Mouse (Mus musculus) macrophage (primary cell): ENCODE data around the gene Bhlha9. TPM values are rescaled to one million over a fixed set of nuclear protein-coding genes. Genes with fewer than 3 reads are reported as not detected.
"Not testable (repeated sequence)": the region's sequence is repeated elsewhere in the genome, so short reads cannot be mapped to it uniquely, and the experiment has no call there.

ENCODE experiments used
- H3K27ac ChIP-seq: fragments of 350-480 bp; formaldehyde crosslinking; 2 replicates; pipeline ENCODE4 v1.9.0; 2021
- H3K36me3 ChIP-seq: fragments of 350-480 bp; formaldehyde crosslinking; 2 replicates; pipeline ENCODE4 v1.9.0; 2021; ENCODE audit errors: inconsistent target
- H3K4me3 ChIP-seq: fragments of 350-480 bp; formaldehyde crosslinking; 2 replicates; pipeline ENCODE4 v1.9.0; 2021; ENCODE audit errors: inconsistent target
- H3K79me2 ChIP-seq: fragments of 350-480 bp; formaldehyde crosslinking; 2 replicates; pipeline ENCODE4 v1.9.0; 2021; ENCODE audit errors: inconsistent target
- WGBS: methylation state at CpG from one replicate; pipeline ENCODE4 v1.1.7; 2026; ENCODE audit warnings: inconsistent platforms; ENCODE audit not compliant: missing documents; 5-methylcytosine and 5-hydroxymethylcytosine counted together
- polyA plus RNA-seq: library from polyadenylated mRNA; stranded (reverse); fragments of 250-400 nt; gene quantifications from 3 replicates; pipeline ENCODE4 v1.2.4, GENCODE M21; 2018; ENCODE audit warnings: inconsistent platforms

Bhlha9 gene
- polyA plus RNA-seq, 1 experiment from 2014 or later = not detected

DNA sequence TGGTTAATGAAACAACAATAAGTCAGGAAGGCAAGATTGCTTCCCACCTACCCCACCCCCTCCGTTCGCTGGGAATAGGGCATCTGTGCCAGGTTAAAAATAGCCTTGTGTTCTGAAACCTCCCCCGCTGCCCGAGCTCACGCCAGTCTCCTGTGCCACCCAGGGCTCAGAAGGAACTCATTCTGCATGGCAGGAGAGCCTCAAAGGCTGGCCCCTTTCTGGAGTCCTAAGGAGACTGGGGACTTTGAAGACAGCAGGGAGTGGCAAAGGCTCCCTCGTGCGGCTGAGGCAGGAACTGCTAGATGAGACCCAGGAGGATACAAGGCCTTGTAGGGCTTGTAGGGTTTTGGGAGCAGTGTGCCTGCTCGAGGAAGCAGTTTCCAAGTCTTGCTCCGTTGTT is 24.8 kb upstream of the Bhlha9 start:
- H3K36me3 ChIP-seq = no peaks in the 10 kb centered on the region
- H3K27ac ChIP-seq = no peak overlapping the region
- H3K4me3 ChIP-seq = no peak overlapping the region
- H3K79me2 ChIP-seq = no peaks in the 10 kb centered on the region
- WGBS = 4% methylated on average over 9 of the region's 9 CpGs

DNA sequence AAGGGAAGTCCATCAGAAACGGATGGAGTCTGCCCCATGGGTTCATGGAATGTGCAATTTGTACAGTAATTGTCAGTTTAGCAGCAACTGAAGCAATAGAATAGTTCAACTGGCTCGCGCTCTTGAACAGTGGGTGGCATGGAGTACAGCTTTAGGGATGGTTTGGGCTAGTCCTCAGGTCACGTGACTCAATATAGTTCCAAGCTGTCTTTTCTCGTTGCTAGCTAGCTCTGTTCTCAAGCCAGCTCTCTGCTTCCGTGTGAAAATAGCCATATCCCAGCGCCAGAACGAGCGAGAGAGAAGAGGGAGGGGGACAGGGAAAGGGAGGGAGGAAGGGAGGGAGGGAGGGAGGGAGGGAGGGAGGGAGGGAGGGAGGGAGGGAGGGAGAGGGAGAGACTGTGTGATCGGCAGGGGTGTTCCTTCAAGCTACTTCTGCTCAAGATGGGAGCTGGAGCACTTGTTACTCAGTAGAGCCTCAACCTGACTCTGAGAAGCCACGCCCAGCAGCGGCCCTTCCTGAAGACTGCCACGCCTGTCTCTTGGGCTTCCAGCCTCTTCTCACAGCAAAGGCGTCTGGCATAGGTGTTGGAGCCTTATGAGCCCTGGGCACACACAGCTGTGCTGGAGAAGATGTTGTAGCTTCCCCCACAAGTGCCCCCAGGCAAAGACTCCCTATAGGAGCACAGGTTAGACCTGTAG is 21.3 kb upstream of the Bhlha9 start:
- WGBS = 78% methylated on average over 10 of the region's 14 CpGs
- no peak overlapping the region for H3K27ac ChIP-seq
- H3K4me3 ChIP-seq = no peak overlapping the region

GRCm38 (mm10) chr11:76652838-76653334 is 19.4 kb upstream of the Bhlha9 start:
- Histone ChIP-seq H3K4me3 (no peak overlapping the region), H3K36me3 (no peaks in the 10 kb centered on the region), H3K27ac (no peak overlapping the region), H3K79me2 (no peaks in the 10 kb centered on the region)
- WGBS = 74% methylated on average over 2 of the region's 3 CpGs

More for the DNA sequence above, 21.3 kb upstream of the Bhlha9 start:
- H3K79me2 ChIP-seq = no peaks in the 10 kb centered on the region
- H3K36me3 ChIP-seq = no peaks in the 10 kb centered on the region

DNA sequence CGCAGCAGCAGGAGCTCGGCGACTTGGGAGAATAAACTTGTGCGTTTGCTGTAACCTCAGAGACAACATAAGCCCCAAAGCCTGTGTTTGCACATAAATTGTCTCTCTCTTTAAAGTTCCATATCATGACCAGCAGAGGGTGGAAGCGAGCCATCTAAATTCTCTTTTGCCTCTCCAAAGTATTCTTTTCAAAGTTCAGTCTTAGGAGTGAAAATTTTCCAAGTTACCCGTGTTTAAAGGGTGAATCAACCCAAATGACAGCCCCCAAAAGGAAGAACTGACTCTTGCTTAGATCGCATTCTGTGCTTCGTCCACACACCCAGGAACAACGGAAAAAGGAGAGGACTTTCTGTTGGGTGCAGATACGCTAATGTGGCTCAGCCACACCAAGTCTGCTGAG is 17.2 kb upstream of the Bhlha9 start:
- WGBS = 12% methylated on average over 10 of the region's 10 CpGs
- Histone ChIP-seq H3K27ac (no peak overlapping the region), H3K4me3 (no peak overlapping the region), H3K36me3 (no peaks in the 10 kb centered on the region), H3K79me2 (no peaks in the 10 kb centered on the region)

GRCm38 (mm10) chr11:76657450-76657970 is 14.8 kb upstream of the Bhlha9 start:
- Histone ChIP-seq H3K27ac (no peak overlapping the region), H3K79me2 (no peaks in the 10 kb centered on the region), H3K4me3 (no peak overlapping the region), H3K36me3 (no peaks in the 10 kb centered on the region)
- WGBS = 90% methylated on average over 4 of the region's 4 CpGs

DNA sequence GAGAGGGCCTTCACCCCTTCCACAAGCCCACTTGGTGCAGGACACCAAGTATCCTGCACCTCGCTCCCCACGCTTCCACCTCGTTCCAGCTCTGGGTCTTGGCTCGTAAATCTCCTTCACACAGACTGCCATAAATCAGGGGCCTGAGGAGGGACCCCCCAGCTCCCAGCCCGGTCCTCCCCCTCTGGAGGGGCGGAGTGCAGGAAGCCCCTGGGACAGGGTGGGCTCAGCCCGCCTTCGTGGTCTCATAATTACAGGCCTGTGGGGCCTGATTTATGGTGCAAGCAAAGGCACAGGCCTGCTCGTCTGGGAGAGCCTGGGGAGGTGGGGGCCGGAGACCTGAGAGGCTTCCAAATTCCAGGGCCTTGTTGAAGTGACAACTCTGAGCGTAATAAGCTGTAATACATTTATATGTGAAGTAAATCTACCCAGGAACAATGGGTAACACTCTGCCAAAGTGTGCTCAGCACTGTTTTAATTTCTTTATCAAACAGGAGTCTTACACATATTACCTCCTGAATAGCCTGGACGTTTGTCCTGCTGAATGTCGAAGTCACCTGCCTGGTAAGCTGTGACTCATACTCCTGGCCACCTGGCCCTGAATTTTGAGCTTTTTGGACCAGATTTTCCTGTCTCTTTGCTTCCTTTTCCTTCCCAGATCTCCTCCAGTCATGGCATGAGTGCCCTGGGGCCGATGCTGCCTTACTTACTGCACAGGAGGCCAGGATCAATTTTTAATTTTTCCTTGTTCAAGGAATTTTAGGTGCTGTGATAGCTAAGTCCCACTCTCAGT is 12.9 kb upstream of the Bhlha9 start:
- 84% methylated on average over 14 of the region's 14 CpGs for WGBS
- Histone ChIP-seq H3K27ac (no peak overlapping the region), H3K79me2 (no peaks in the 10 kb centered on the region), H3K4me3 (no peak overlapping the region), H3K36me3 (no peaks in the 10 kb centered on the region)

GRCm38 (mm10) chr11:76661790-76662468 is 10.3 kb upstream of the Bhlha9 start:
- Histone ChIP-seq H3K27ac (no peak overlapping the region), H3K79me2 (no peaks in the 10 kb centered on the region)
- WGBS = 94% methylated on average over 7 of the region's 7 CpGs

DNA sequence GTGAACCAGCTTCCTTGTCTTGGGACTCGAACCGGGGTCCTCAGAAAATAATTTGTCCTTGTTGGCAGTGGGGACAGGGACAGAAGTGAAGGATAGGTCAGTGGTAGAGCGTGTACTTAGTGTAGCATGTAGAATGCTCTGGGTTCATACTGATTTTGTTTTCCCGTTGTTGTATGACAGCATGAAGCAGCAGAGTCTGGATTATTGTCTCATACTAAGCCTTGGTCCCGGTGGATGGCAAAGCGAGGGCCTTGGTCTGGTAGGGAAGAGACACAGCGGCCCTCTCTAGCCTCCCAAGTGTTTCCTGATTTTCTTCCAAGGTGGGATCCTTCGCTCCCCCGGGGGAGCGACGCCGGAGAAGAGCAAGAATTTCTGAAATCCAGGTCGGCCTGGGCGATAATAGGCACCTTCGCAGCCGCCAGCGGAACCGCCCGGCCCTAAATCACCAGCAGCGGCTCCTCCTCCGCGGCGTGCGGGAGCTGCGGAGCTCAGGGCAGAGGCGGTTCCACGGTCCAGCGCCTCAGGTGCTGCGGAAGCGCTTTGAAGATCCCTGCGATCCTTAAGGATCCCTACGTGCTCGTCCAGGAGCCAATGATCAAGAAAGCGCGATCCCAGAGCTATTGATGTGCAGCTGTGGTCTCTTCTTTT is 6.1 kb upstream of the Bhlha9 start:
- Histone ChIP-seq H3K36me3 (no peaks in the 10 kb centered on the region), H3K4me3 (no peak overlapping the region), H3K27ac (no peak overlapping the region), H3K79me2 (no peaks in the 10 kb centered on the region)
- WGBS = 14% methylated on average over 35 of the region's 35 CpGs

More at GRCm38 (mm10) chr11:76661790-76662468, 10.3 kb upstream of the Bhlha9 start:
- Histone ChIP-seq H3K36me3 (no peaks in the 10 kb centered on the region), H3K4me3 (no peak overlapping the region)

- no peak overlapping the region for H3K27ac ChIP-seq
- H3K4me3 ChIP-seq = no peak overlapping the region
- 29% methylated on average over 4 of the region's 4 CpGs for WGBS
- no peaks in the 10 kb centered on the region for H3K79me2 ChIP-seq
- H3K36me3 ChIP-seq = no peaks in the 10 kb centered on the region
Observed at GRCm38 (mm10) chr11:76667807-76668206, 4.5 kb upstream of the Bhlha9 start.

DNA sequence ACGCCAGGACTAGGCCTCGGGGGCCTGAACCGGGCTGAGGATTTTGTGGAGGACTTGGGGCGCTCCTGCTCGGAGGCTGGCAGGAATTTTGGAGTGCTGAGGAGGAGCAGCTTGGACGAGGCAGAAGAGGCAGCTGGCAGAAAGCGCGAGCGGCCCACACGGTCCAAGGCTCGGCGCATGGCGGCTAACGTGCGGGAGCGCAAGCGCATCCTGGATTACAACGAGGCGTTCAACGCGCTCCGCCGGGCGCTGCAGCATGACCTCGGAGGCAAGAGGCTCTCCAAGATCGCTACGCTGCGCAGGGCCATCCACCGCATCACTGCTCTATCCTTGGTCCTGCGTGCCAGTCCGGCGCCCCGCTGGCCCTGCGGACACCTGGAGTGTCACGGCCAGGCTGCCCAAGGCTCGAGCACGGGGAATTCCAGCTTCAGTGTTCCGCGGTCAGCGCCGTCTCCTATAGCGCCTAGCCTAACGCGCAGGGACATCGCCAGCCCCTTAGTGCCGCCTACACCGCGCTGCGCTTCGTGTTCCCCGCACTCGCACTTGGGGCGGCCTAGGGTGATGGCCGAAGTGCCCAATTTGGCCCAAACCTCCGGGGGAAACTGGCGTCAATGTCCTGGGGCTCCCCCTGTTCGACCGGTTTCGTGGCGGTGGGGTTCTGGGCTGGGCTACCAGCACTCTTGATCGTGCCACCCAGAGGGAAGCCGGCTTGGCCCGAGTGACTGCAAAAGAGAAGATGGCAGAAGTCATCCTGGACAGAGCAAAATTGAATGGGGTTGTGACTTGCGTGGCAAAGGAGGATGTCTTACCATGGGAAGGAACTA is 503 bp downstream of the Bhlha9 start:
- Histone ChIP-seq H3K36me3 (no peaks in the 10 kb centered on the region), H3K27ac (no peak overlapping the region), H3K4me3 (no peak overlapping the region), H3K79me2 (no peaks in the 10 kb centered on the region)
- 9% methylated on average over 64 of the region's 64 CpGs for whole genome bisulfite sequencing

DNA sequence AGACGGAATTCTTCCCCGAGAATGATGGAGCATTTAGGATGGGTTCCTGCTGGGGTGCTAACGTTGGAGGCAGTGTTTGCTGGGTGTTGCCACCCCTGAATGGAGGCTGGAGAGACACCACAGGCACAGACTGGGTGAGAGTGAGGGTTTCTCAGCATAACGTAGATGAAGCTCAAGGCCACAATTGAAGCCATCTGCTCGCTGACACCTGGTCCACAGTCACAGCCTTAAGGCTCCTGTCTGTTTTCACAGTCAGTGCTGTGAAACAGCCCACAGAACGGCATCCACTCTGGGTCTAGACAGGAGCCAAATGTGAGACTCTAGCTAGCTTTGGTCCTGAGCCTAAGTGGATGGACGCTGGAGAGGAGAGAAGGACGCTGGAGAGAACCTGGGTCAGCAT is 1.9 kb downstream of the Bhlha9 start:
- Histone ChIP-seq H3K27ac (no peak overlapping the region), H3K36me3 (no peaks in the 10 kb centered on the region), H3K4me3 (no peak overlapping the region), H3K79me2 (no peaks in the 10 kb centered on the region)
- 64% methylated on average over 8 of the region's 8 CpGs for WGBS

DNA sequence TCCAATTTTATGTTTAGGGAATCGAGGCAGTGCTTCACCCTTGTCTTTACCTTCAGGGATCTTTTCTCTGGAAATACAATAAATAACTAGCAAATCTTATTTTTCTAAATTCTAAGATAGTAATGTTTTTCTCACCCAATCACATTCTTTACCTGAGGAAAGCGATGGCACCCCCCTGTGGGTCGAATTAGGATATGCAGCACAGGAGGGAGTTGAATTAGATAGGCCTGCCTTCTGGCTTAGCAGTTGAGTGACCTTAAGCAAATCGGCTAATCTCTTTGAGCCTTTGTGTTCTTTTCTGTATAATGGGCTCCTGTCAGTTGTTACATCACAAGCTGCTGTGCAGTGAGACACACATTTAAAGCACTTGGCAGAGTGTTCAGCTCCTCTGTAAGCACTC is 2.4 kb downstream of the Bhlha9 start:
- H3K79me2 ChIP-seq = no peaks in the 10 kb centered on the region
- WGBS = 35% methylated on average over 4 of the region's 4 CpGs
- no peak overlapping the region for H3K4me3 ChIP-seq
- no peaks in the 10 kb centered on the region for H3K36me3 ChIP-seq
- H3K27ac ChIP-seq = no peak overlapping the region

DNA sequence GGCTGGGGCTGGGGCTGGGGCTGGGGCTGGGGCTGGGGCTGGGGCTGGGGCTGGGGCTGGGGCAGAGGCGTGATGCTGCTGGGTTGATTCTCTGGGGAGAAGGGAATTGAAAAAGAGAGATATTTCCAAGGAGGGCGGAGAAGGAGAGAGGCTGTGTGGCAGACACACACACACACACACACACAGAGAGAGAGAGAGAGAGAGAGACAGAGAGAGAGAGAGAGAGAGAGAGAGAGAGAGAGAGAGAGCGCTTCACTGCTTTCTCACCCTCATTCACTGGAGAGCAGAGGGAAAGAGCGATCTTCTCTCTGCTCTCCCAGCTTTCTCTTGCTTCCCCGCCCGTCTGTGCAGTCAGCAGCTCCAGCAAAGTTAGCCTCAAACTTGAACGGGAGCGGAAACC is 7.2 kb downstream of the Bhlha9 start, which contains the start of gene Trarg1:
TSS of gene Trarg1 (plus strand) at position 301 of the 400 bp plus-strand sequence.
- not testable (repeated sequence) for H3K27ac ChIP-seq, H3K79me2 ChIP-seq, H3K4me3 ChIP-seq, H3K36me3 ChIP-seq
- WGBS = 54% methylated on average over 6 of the region's 8 CpGs
